In the genomic region with DNA sequence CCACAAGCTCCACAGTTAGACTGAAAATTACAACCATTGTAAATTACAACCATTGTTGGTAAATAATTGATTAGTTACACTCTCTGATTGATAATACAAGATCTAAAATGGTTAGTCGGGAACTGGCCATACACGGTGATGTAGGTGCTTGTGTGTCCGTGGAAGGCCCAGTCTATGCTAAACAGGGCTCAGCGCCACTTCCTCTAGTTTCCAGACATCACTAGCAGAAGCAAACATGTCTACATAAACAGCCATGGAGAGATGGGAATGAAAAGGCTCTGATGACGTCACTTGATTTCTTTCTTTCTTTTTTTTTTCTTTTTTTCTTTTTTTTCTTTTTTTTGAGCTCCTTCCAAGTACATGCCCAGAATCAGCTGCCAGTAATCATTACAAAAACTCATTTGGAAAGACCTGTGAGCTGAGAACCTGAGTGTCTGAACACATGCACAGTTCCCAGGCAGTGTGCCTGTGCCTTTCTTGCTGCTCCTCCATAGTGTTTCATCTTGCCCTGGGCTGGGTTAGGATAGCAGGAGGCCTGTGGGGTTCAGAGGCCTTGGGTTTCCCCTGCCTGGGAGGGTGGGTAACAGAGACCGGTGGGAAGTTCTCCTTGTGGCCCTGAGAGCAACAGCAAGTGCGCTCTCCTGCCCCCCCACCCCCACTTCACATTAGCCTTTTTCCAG, we compare ENCODE assay signal across 12 mouse cellular contexts. TPM values are rescaled to one million over a fixed set of nuclear protein-coding genes. Genes with fewer than 3 reads are reported as not detected.
"Had no signal": no experiment of that assay in that cellular context is flagged by ENCODE, and none has a peak within 500 bp of the region (broad histone marks: within the 10 kb centered on the region; RNA-seq: fewer than 3 reads in every experiment).

No protein-coding gene starts in this region.

RNA-seq across cellular contexts. Expression of gene Gm1604a, which starts 44.3 kb away (rescaled TPM):
- total RNA-seq: neutrophil, adult 5-6 weeks had no signal
- polyA plus RNA-seq: lung, adult 2 months; lung, embryonic 15.5 days; lung, postnatal 0 days; macrophage; midbrain, embryonic 11.5 days; midbrain, embryonic 13.5 days; myocyte; neural tube, embryonic 12.5 days; neural tube, embryonic 14.5 days; spleen, adult 2 months; stomach, embryonic 15.5 days had no signal
